Comparison of ENCODE assay signal across 23 mouse cellular contexts in genomic region chr12:54810142-54810541, GRCm38 (mm10). TPM values are rescaled to one million over a fixed set of nuclear protein-coding genes. Genes with fewer than 3 reads are reported as not detected.
DNase-seq lines count a peak whose midpoint lies in the region; ATAC-seq and TF ChIP-seq lines count a peak whose summit lies in the region.
"Had no signal": no experiment of that assay in that cellular context is flagged by ENCODE, and none has a peak within 500 bp of the region (broad histone marks: within the 10 kb centered on the region; RNA-seq: fewer than 3 reads in every experiment).

No protein-coding gene starts in this region.

- no peak for TF ChIP-seq CTCF in kidney, postnatal 0 days (IDR thresholded peaks at IDR 0.05; ENCODE audit: low read depth)

- WGBS in kidney, postnatal 0 days, result 44% methylated on average over 2 of the region's 2 CpGs
- WGBS in midbrain, embryonic 11.5 days, result 87% methylated on average over 2 of the region's 2 CpGs
- 94% methylated on average over 2 of the region's 2 CpGs for WGBS in midbrain, embryonic 16.5 days
- WGBS in hindbrain, embryonic 14.5 days, result 78% methylated on average over 2 of the region's 2 CpGs

- no peak overlapping the region for H3K27ac ChIP-seq in kidney, postnatal 0 days
- no peak overlapping the region for H3K27ac ChIP-seq in midbrain, embryonic 11.5 days (ENCODE audit: low read depth, low read length)
- H3K27ac ChIP-seq in midbrain, embryonic 16.5 days (ENCODE audit: low read length), result no peak overlapping the region
- no peak overlapping the region for H3K27ac ChIP-seq in hindbrain, embryonic 14.5 days
- H3K27ac ChIP-seq: embryonic facial prominence, embryonic 12.5 days; forebrain, embryonic 13.5 days; gastrocnemius, adult 2 months; limb, embryonic 13.5 days; liver, embryonic 13.5 days; macrophage had no signal

- no peaks in the 10 kb centered on the region for H3K9me3 ChIP-seq in kidney, postnatal 0 days (replicated peaks; ENCODE audit: low read length)
- no peaks in the 10 kb centered on the region for H3K9me3 ChIP-seq in midbrain, embryonic 11.5 days (ENCODE audit: control insufficient read depth, low read length)
- H3K9me3 ChIP-seq in midbrain, embryonic 16.5 days (replicated peaks; ENCODE audit: control insufficient read depth, low read length, poor library complexity, severe bottlenecking), result no peaks in the 10 kb centered on the region
- H3K9me3 ChIP-seq in hindbrain, embryonic 14.5 days (ENCODE audit: control insufficient read depth, low read length), result no peaks in the 10 kb centered on the region
- H3K9me3 ChIP-seq: embryonic facial prominence, embryonic 12.5 days; forebrain, embryonic 13.5 days; heart, embryonic 12.5 days; limb, embryonic 13.5 days; liver, embryonic 13.5 days had no signal

- H3K4me1 ChIP-seq in kidney, postnatal 0 days (replicated peaks; ENCODE audit: insufficient read depth, low read length), result peaks cover 13% of the 10 kb centered on the region; the same call in 1 of the 2 replicates
- no peaks in the 10 kb centered on the region for H3K4me1 ChIP-seq in midbrain, embryonic 11.5 days (ENCODE audit: control insufficient read depth, insufficient read depth, low read length)
- no peaks in the 10 kb centered on the region for H3K4me1 ChIP-seq in midbrain, embryonic 16.5 days (ENCODE audit: control insufficient read depth, insufficient read depth, low read length)
- no peaks in the 10 kb centered on the region for H3K4me1 ChIP-seq in hindbrain, embryonic 14.5 days (replicated peaks; ENCODE audit: control insufficient read depth, insufficient read depth, low read length)
- H3K4me1 ChIP-seq: embryonic facial prominence, embryonic 12.5 days; forebrain, embryonic 13.5 days; liver, embryonic 13.5 days had no signal

- ATAC-seq in kidney, postnatal 0 days (replicated peaks; ENCODE audit: low FRiP score, low read depth), result no peak
- ATAC-seq in midbrain, embryonic 11.5 days (ENCODE audit: low FRiP score), result no peak
- ATAC-seq in midbrain, embryonic 16.5 days, result no peak
- ATAC-seq in hindbrain, embryonic 14.5 days (ENCODE audit: low FRiP score), result no peak
- ATAC-seq in inflammation-experienced regulatory T-cells, adult 6 months, result no peak
- ATAC-seq: forebrain, embryonic 13.5 days had no signal

- DNase-seq in kidney, postnatal 0 days (ENCODE audit: low spot score), result peak; percentile 75
- no peak for DNase-seq in kidney, postnatal 25 days
- peak; percentile 23 for DNase-seq in midbrain, embryonic 11.5 days (ENCODE audit: low spot score, missing footprints)
- peak; percentile 45 for DNase-seq in gonadal fat pad, adult 2 months (ENCODE audit: low read depth)
- no peak for DNase-seq in hindbrain, embryonic 14.5 days (ENCODE audit: low spot score)
- DNase-seq: adrenal gland, postnatal 36 days; cerebellum, adult 9-11 months; gastrocnemius, adult 2 months; heart, postnatal 10 days; kidney, adult 8-10 months; kidney, postnatal 36 days; layer of hippocampus, postnatal 36 days; liver, embryonic 13.5 days; thymus, adult 18-20 months; thymus, postnatal 36 days had no signal

- no peaks in the 10 kb centered on the region for H3K36me3 ChIP-seq in kidney, postnatal 0 days (ENCODE audit: insufficient read depth, low read length)
- no peaks in the 10 kb centered on the region for H3K36me3 ChIP-seq in midbrain, embryonic 11.5 days (ENCODE audit: control insufficient read depth, insufficient read depth, low read length)
- no peaks in the 10 kb centered on the region for H3K36me3 ChIP-seq in midbrain, embryonic 16.5 days (ENCODE audit: control insufficient read depth, insufficient read depth, low read length)
- no peaks in the 10 kb centered on the region for H3K36me3 ChIP-seq in hindbrain, embryonic 14.5 days (replicated peaks; ENCODE audit: control insufficient read depth, insufficient read depth)
- H3K36me3 ChIP-seq: embryonic facial prominence, embryonic 12.5 days; heart, embryonic 12.5 days; limb, embryonic 13.5 days; liver, embryonic 13.5 days had no signal

- H3K27me3 ChIP-seq in kidney, postnatal 0 days (ENCODE audit: insufficient read depth, low read length), result no peaks in the 10 kb centered on the region
- no peaks in the 10 kb centered on the region for H3K27me3 ChIP-seq in midbrain, embryonic 11.5 days (ENCODE audit: control insufficient read depth, insufficient read depth, low read length)
- no peaks in the 10 kb centered on the region for H3K27me3 ChIP-seq in midbrain, embryonic 16.5 days (ENCODE audit: control insufficient read depth, insufficient read depth, low read depth, low read length)
- no peaks in the 10 kb centered on the region for H3K27me3 ChIP-seq in hindbrain, embryonic 14.5 days (ENCODE audit: control insufficient read depth, insufficient read depth, low read length)
- H3K27me3 ChIP-seq: embryonic facial prominence, embryonic 12.5 days; forebrain, embryonic 13.5 days; heart, embryonic 12.5 days; limb, embryonic 13.5 days; liver, embryonic 13.5 days had no signal

- no peak overlapping the region for H3K4me3 ChIP-seq in kidney, postnatal 0 days (replicated peaks; ENCODE audit: low read depth, low read length)
- no peak overlapping the region for H3K4me3 ChIP-seq in midbrain, embryonic 11.5 days (ENCODE audit: low read depth, low read length)
- H3K4me3 ChIP-seq in midbrain, embryonic 16.5 days (ENCODE audit: low read depth, low read length), result no peak overlapping the region
- H3K4me3 ChIP-seq in hindbrain, embryonic 14.5 days (replicated peaks; ENCODE audit: low read length), result no peak overlapping the region
- H3K4me3 ChIP-seq: embryonic facial prominence, embryonic 12.5 days; erythroblast, embryonic 14.5 days; forebrain, embryonic 13.5 days; gastrocnemius, adult 2 months; heart, embryonic 12.5 days; limb, embryonic 13.5 days; liver, embryonic 13.5 days had no signal

- H3K9ac ChIP-seq in kidney, postnatal 0 days (ENCODE audit: low read depth, low read length), result no peak overlapping the region
- H3K9ac ChIP-seq in midbrain, embryonic 11.5 days (ENCODE audit: low read length), result no peak overlapping the region
- no peak overlapping the region for H3K9ac ChIP-seq in midbrain, embryonic 16.5 days (ENCODE audit: low read depth, low read length)
- no peak overlapping the region for H3K9ac ChIP-seq in hindbrain, embryonic 14.5 days
- H3K9ac ChIP-seq: embryonic facial prominence, embryonic 12.5 days; forebrain, embryonic 13.5 days; heart, embryonic 12.5 days; limb, embryonic 13.5 days; liver, embryonic 13.5 days had no signal

- H3K4me2 ChIP-seq in kidney, postnatal 0 days (ENCODE audit: low read length), result no peak overlapping the region
- H3K4me2 ChIP-seq in midbrain, embryonic 11.5 days, result no peak overlapping the region
- no peak overlapping the region for H3K4me2 ChIP-seq in midbrain, embryonic 16.5 days (ENCODE audit: low read length)
- no peak overlapping the region for H3K4me2 ChIP-seq in hindbrain, embryonic 14.5 days (replicated peaks)
- H3K4me2 ChIP-seq: embryonic facial prominence, embryonic 12.5 days; forebrain, embryonic 13.5 days; heart, embryonic 12.5 days; limb, embryonic 13.5 days; liver, embryonic 13.5 days had no signal

RNA-seq across cellular contexts. Expression of gene Snx6, which starts 14.6 kb away (rescaled TPM):
- polyA plus RNA-seq in kidney, postnatal 0 days (2015; fragmentation: Nextera tagmentation; extraction: Ambion mirVana), result 256 and 259 TPM in 2 replicates
- 251 and 261 TPM in 2 replicates for polyA plus RNA-seq in midbrain, embryonic 11.5 days (2014; fragmentation: Nextera tagmentation; extraction: Ambion mirVana)
- 145 and 149 TPM in 2 replicates for polyA plus RNA-seq in midbrain, embryonic 16.5 days (2015; fragmentation: Nextera tagmentation; extraction: Ambion mirVana)
- 22.8 and 25.7 TPM in 2 replicates for polyA plus RNA-seq in gonadal fat pad, adult 2 months (2012; rRNA removed)
- polyA plus RNA-seq in hindbrain, embryonic 14.5 days (2014; fragmentation: Nextera tagmentation; extraction: Ambion mirVana), result 161 TPM in 2 replicates
- 100 to 1,000 TPM; 152 to 187 (median 170) TPM for polyA plus RNA-seq in inflammation-experienced regulatory T-cells, adult 6 months (2017; shearing (Covaris generic))

RNA-seq across cellular contexts. Expression of gene Cfl2, which starts 52.5 kb away (rescaled TPM):
- 162 and 163 TPM in 2 replicates for polyA plus RNA-seq in kidney, postnatal 0 days (2015; fragmentation: Nextera tagmentation; extraction: Ambion mirVana)
- 278 and 287 TPM in 2 replicates for polyA plus RNA-seq in midbrain, embryonic 11.5 days (2014; fragmentation: Nextera tagmentation; extraction: Ambion mirVana)
- polyA plus RNA-seq in midbrain, embryonic 16.5 days (2015; fragmentation: Nextera tagmentation; extraction: Ambion mirVana), result 273 and 279 TPM in 2 replicates
- 27.1 and 41.5 TPM in 2 replicates for polyA plus RNA-seq in gonadal fat pad, adult 2 months (2012; rRNA removed)
- polyA plus RNA-seq in hindbrain, embryonic 14.5 days (2014; fragmentation: Nextera tagmentation; extraction: Ambion mirVana), result 347 and 361 TPM in 2 replicates
- polyA plus RNA-seq in inflammation-experienced regulatory T-cells, adult 6 months (2017; shearing (Covaris generic)), result 10 to 100 TPM; 26.1 to 36.4 (median 28.2) TPM

Comparison
In these comparisons a context has a peak if more than half of its experiments do, and no peak if none do; other contexts are left out.
1. DNase-seq: peak in kidney, postnatal 0 days (single experiment), midbrain, embryonic 11.5 days (single experiment) and gonadal fat pad, adult 2 months (single experiment); none in kidney, postnatal 25 days (0 of 2) and hindbrain, embryonic 14.5 days (single experiment).